Mouse (Mus musculus) liver, embryonic 14.5 days (tissue): Measurements from ENCODE around the gene Btbd9. TPM values are rescaled to one million over a fixed set of nuclear protein-coding genes. Genes with fewer than 3 reads are reported as not detected.
"Not testable (repeated sequence)": the region's sequence is repeated elsewhere in the genome, so short reads cannot be mapped to it uniquely, and the experiment has no call there.

Source experiments
- ATAC-seq: fragments of 200-750 bp; cut with Nextera tagmentation; 2 replicates; pipeline ENCODE4 v1.8.0; 2017; ENCODE audit warnings: moderate number of reproducible peaks, mild to moderate bottlenecking, moderate library complexity; ENCODE audit not compliant: insufficient read depth
- DNase-seq, 3 experiments: peaks; one replicate each; pipeline ENCODE4 v3.0.0-alpha.2; 2012 to 2013; ENCODE audit warnings: low read depth in 3 of 3, low spot score in 3 of 3
- H3K27ac ChIP-seq: fragments of 300-500 bp; sonication (generic); 2 replicates; pipeline ENCODE4 v1.5.1; 2014; ENCODE audit warnings: moderate library complexity, mild to moderate bottlenecking, control low read depth, inconsistent platforms
- H3K27me3 ChIP-seq: fragments of 300-500 bp; sonication (generic); 2 replicates; pipeline ENCODE4 v1.6.1; 2014; ENCODE audit warnings: mild to moderate bottlenecking, low read length, moderate library complexity; ENCODE audit not compliant: control insufficient read depth, insufficient read depth
- H3K36me3 ChIP-seq: fragments of 300-500 bp; sonication (generic); replicated peaks from 2 replicates; pipeline ENCODE4 v1.6.1; 2014; ENCODE audit warnings: low read depth; ENCODE audit not compliant: control insufficient read depth, insufficient read depth
- H3K4me1 ChIP-seq, 2 experiments: fragments of 200-500 bp in 1 of 2; fragments of 300-500 bp in 1 of 2; sonication (generic) in 1 of 2; replicated peaks; 2 replicates each; pipeline ENCODE4 v1.6.1; 2012 to 2014; ENCODE audit warnings: antibody characterized with exemption in 1 of 2, inconsistent platforms in 1 of 2, low read length in 1 of 2; ENCODE audit not compliant: control insufficient read depth in 2 of 2, insufficient read depth in 2 of 2
- H3K4me2 ChIP-seq: fragments of 300-500 bp; sonication (generic); 2 replicates; pipeline ENCODE4 v1.6.1; 2014; ENCODE audit warnings: low read depth, mild to moderate bottlenecking, control low read depth, moderate library complexity
- H3K4me3 ChIP-seq, 2 experiments: fragments of 200-500 bp in 1 of 2; fragments of 300-500 bp in 1 of 2; sonication (generic) in 1 of 2; 2 replicates each; pipeline ENCODE4 v1.5.1; 2012 to 2014; ENCODE audit warnings: low read depth in 2 of 2, low read length in 2 of 2, mild to moderate bottlenecking in 2 of 2, control low read depth in 1 of 2, inconsistent platforms in 1 of 2, moderate library complexity in 1 of 2; ENCODE audit not compliant: insufficient read depth in 1 of 2
- H3K9ac ChIP-seq: fragments of 300-500 bp; sonication (generic); replicated peaks from 2 replicates; pipeline ENCODE4 v1.6.1; 2014; ENCODE audit warnings: mild to moderate bottlenecking, control low read depth, moderate library complexity
- H3K9me3 ChIP-seq: fragments of 300-500 bp; sonication (generic); 2 replicates; pipeline ENCODE4 v1.6.1; 2016; ENCODE audit warnings: low read length, mixed read lengths; ENCODE audit not compliant: control insufficient read depth
- CTCF ChIP-seq: IDR thresholded peaks from 2 replicates; pipeline ENCODE4 v1.5.1; 2016; ENCODE audit warnings: antibody characterized with exemption, low read depth, control low read depth
- EP300 ChIP-seq: IDR thresholded peaks from 2 replicates; pipeline ENCODE4 v1.6.1; 2016; ENCODE audit warnings: antibody characterized with exemption, low read depth
- WGBS: fragments of 180-500 bp; shearing (Covaris S2); extraction: QIAGEN DNeasy Blood & Tissue Kit; methylation state at CpG from one replicate; pipeline ENCODE4 v1.1.7; 2014; ENCODE audit not compliant: insufficient replicate concordance; 5-methylcytosine and 5-hydroxymethylcytosine counted together
- polyA plus RNA-seq, 2 experiments: library from polyadenylated mRNA; depleted of rRNA in 1 of 2; stranded (reverse) in 1 of 2; unstranded in 1 of 2; fragments of >200 nt; fragmentation: Nextera tagmentation in 1 of 2; extraction: Ambion mirVana in 1 of 2; gene quantifications; 2 replicates each; pipeline versions ENCODE4 v1.2.1 to v1.2.3; 2012 to 2014

Gene Btbd9
- polyA plus RNA-seq (2012; rRNA removed) (2.6 and 2.7 TPM in 2 replicates), polyA plus RNA-seq (2014; fragmentation: Nextera tagmentation; extraction: Ambion mirVana) (8.0 and 9.6 TPM in 2 replicates)

GRCm38 (mm10) chr17:30575941-30576773, at the start of gene Btbd9:
TSS of gene Btbd9 (minus strand) at chr17:30576488.
- H3K4me2 ChIP-seq = peak within 1 kb of the TSS; percentile 90
- peak; percentile 91 for ATAC-seq
- peak within 1 kb of the TSS; percentile 67 for H3K9ac ChIP-seq
- TF ChIP-seq EP300 = no peak
- no peak for TF ChIP-seq CTCF
- H3K4me3 ChIP-seq = peak within 1 kb of the TSS; percentile 73 to 83
- peak; percentile 70 to 85 (median 72) for DNase-seq
- peak within 1 kb of the TSS; percentile 33 for H3K27ac ChIP-seq
- no peaks in the 10 kb centered on the region for H3K27me3 ChIP-seq
- H3K4me1 ChIP-seq = peaks cover 5 to 20% of the 10 kb centered on the region in 2 experiments
- no peaks in the 10 kb centered on the region for H3K36me3 ChIP-seq
- under 1% methylated on average over 79 of the region's 94 CpGs for WGBS
- H3K9me3 ChIP-seq = no peaks in the 10 kb centered on the region

GRCm38 (mm10) chr17:30624132-30624531, 47.8 kb upstream of the Btbd9 start, which contains the start of gene Dnah8:
TSS of gene Dnah8 (plus strand) at chr17:30624354.
- ATAC-seq = peak; percentile 56; the same call in 1 of the 2 replicates
- not testable (repeated sequence) for H3K36me3 ChIP-seq, H3K4me3 ChIP-seq, H3K9me3 ChIP-seq, H3K4me1 ChIP-seq, DNase-seq, H3K27ac ChIP-seq, H3K9ac ChIP-seq, H3K4me2 ChIP-seq, H3K27me3 ChIP-seq
- no CpG with 5 or more reads among the region's 20 CpGs for WGBS

- no peak overlapping the region for H3K27ac ChIP-seq
- ATAC-seq (no peak), DNase-seq (no peak)
- TF ChIP-seq CTCF = no peak
- no peak for TF ChIP-seq EP300
- H3K4me1 ChIP-seq = no peaks in the 10 kb centered on the region
- no peak overlapping the region for H3K9ac ChIP-seq
- H3K4me3 ChIP-seq = no peak overlapping the region
- no peaks in the 10 kb centered on the region for H3K9me3 ChIP-seq
- H3K27me3 ChIP-seq = no peaks in the 10 kb centered on the region
- 55% methylated on average over 3 of the region's 3 CpGs for WGBS
- no peak overlapping the region for H3K4me2 ChIP-seq
- no peaks in the 10 kb centered on the region for H3K36me3 ChIP-seq
Observed at GRCm38 (mm10) chr17:30623200-30623599, 46.9 kb upstream of the Btbd9 start.

- Histone ChIP-seq H3K4me2 (no peak overlapping the region), H3K27me3 (no peaks in the 10 kb centered on the region), H3K4me3 (no peak overlapping the region), H3K9me3 (no peaks in the 10 kb centered on the region), H3K36me3 (no peaks in the 10 kb centered on the region), H3K4me1 (peaks cover 5 to 7% of the 10 kb centered on the region in 2 experiments), H3K9ac (no peak overlapping the region), H3K27ac (no peak overlapping the region)
- ATAC-seq (no peak), DNase-seq (no peak)
- TF ChIP-seq CTCF = no peak
- TF ChIP-seq EP300 = no peak
- WGBS = 61% methylated on average over 4 of the region's 4 CpGs
Observed at GRCm38 (mm10) chr17:30621450-30621849, 45.2 kb upstream of the Btbd9 start.

- Histone ChIP-seq H3K4me1 (peaks cover 13 to 16% of the 10 kb centered on the region in 2 experiments), H3K27me3 (no peaks in the 10 kb centered on the region), H3K9me3 (no peaks in the 10 kb centered on the region), H3K4me3 (no peak overlapping the region), H3K27ac (no peak overlapping the region), H3K9ac (no peak overlapping the region), H3K4me2 (no peak overlapping the region), H3K36me3 (no peaks in the 10 kb centered on the region)
- TF ChIP-seq EP300 = no peak
- no peak for TF ChIP-seq CTCF
- DNase-seq (no peak), ATAC-seq (no peak)
- WGBS = 44% methylated on average over 2 of the region's 2 CpGs
Observed at GRCm38 (mm10) chr17:30620548-30620947, 44.3 kb upstream of the Btbd9 start.
